Mouse (Mus musculus) ES-E14 (cell line): ENCODE results near the gene 4930404N11Rik.

Experiments used
- CHD2 ChIP-seq: IDR thresholded peaks from 2 replicates; pipeline ENCODE4 v1.6.1; 2014; ENCODE audit warnings: mild to moderate bottlenecking, low read depth, low read length, inconsistent platforms
- HCFC1 ChIP-seq: IDR thresholded peaks from 2 replicates; pipeline ENCODE4 v1.6.1; 2012; ENCODE audit warnings: low read length, inconsistent platforms, borderline replicate concordance; ENCODE audit not compliant: insufficient read depth
- MAFK ChIP-seq: IDR thresholded peaks from 2 replicates; pipeline ENCODE4 v1.6.1; 2014; ENCODE audit warnings: mild to moderate bottlenecking, low read depth, low read length, inconsistent platforms; ENCODE audit not compliant: insufficient read depth
- ZC3H11A ChIP-seq: IDR thresholded peaks from 2 replicates; pipeline ENCODE4 v1.6.1; 2012; ENCODE audit warnings: low read depth, mild to moderate bottlenecking, inconsistent platforms, low read length, borderline replicate concordance
- ZNF384 ChIP-seq: IDR thresholded peaks from 2 replicates; pipeline ENCODE4 v1.6.1; 2012; ENCODE audit warnings: low read depth, low read length, inconsistent platforms

- TF ChIP-seq ZNF384 (no peak), ZC3H11A (peak; percentile 37; the same call in 1 of the 2 replicates), MAFK (no peak), CHD2 (no peak), HCFC1 (no peak)
Observed at GRCm38 (mm10) chr10:81411471-81412400, 46.1 kb upstream of the 4930404N11Rik start.
